Mouse (Mus musculus) limb, embryonic 14.5 days (tissue): ENCODE results near the gene Wnt9a. TPM values are rescaled to one million over a fixed set of nuclear protein-coding genes. Genes with fewer than 3 reads are reported as not detected.
A peak's percentile ranks its signal among the peaks of the same experiment; 100 is the strongest.

ENCODE experiments used
- ATAC-seq: fragments of 200-750 bp; cut with Nextera tagmentation; 2 replicates; pipeline ENCODE4 v1.8.0; 2017; ENCODE audit warnings: low read depth, moderate number of reproducible peaks, moderate TSS enrichment; ENCODE audit not compliant: low FRiP score
- DNase-seq: peaks from one replicate; pipeline ENCODE4 v3.0.0-alpha.2; 2015; ENCODE audit warnings: low spot score
- H3K27ac ChIP-seq: fragments of 300-500 bp; sonication (generic); replicated peaks from 2 replicates; pipeline ENCODE4 v1.5.1; 2014; ENCODE audit warnings: low read depth, mild to moderate bottlenecking, low read length, moderate library complexity, mixed read lengths
- H3K27me3 ChIP-seq: fragments of 300-500 bp; sonication (generic); 2 replicates; pipeline ENCODE4 v1.6.1; 2014; ENCODE audit warnings: low read length, mixed read lengths; ENCODE audit not compliant: control insufficient read depth, insufficient read depth
- H3K36me3 ChIP-seq: fragments of 300-500 bp; sonication (generic); 2 replicates; pipeline ENCODE4 v1.6.1; 2014; ENCODE audit warnings: mild to moderate bottlenecking, low read length, moderate library complexity, mixed read lengths; ENCODE audit not compliant: control insufficient read depth, insufficient read depth
- H3K4me1 ChIP-seq: fragments of 300-500 bp; sonication (generic); 2 replicates; pipeline ENCODE4 v1.6.1; 2014; ENCODE audit warnings: antibody characterized with exemption, low read length, mixed read lengths; ENCODE audit not compliant: control insufficient read depth, insufficient read depth
- H3K4me2 ChIP-seq: fragments of 300-500 bp; sonication (generic); replicated peaks from 2 replicates; pipeline ENCODE4 v1.6.1; 2014; ENCODE audit warnings: low read depth, mild to moderate bottlenecking, low read length, moderate library complexity; ENCODE audit not compliant: severe bottlenecking
- H3K4me3 ChIP-seq: fragments of 300-500 bp; sonication (generic); replicated peaks from 2 replicates; pipeline ENCODE4 v1.5.1; 2014; ENCODE audit warnings: low read length
- H3K9ac ChIP-seq: fragments of 300-500 bp; sonication (generic); 2 replicates; pipeline ENCODE4 v1.6.1; 2014; ENCODE audit warnings: mild to moderate bottlenecking, low read depth, low read length, moderate library complexity; ENCODE audit not compliant: severe bottlenecking
- H3K9me3 ChIP-seq: fragments of 300-500 bp; sonication (generic); 2 replicates; pipeline ENCODE4 v1.6.1; 2016; ENCODE audit warnings: low read length; ENCODE audit not compliant: control insufficient read depth
- POLR2A ChIP-seq: fragments of 200-500 bp; IDR thresholded peaks from 2 replicates; pipeline ENCODE4 v1.8.0; 2012; ENCODE audit warnings: inconsistent platforms, mild to moderate bottlenecking, moderate library complexity, borderline replicate concordance; ENCODE audit not compliant: insufficient read depth, insufficient read length; ENCODE audit errors: extremely low read depth
- WGBS: fragments of 180-500 bp; shearing (Covaris S2); extraction: QIAGEN DNeasy Blood & Tissue Kit; methylation state at CpG from one replicate; pipeline ENCODE4 v1.1.7; 2014; 5-methylcytosine and 5-hydroxymethylcytosine counted together
- polyA plus RNA-seq, 2 experiments: library from polyadenylated mRNA; depleted of rRNA in 1 of 2; stranded (reverse) in 1 of 2; unstranded in 1 of 2; fragments of >200 nt; fragmentation: Nextera tagmentation in 1 of 2; extraction: Ambion mirVana in 1 of 2; gene quantifications; 2 replicates each; pipeline versions ENCODE4 v1.2.1 to v1.2.3; 2012 to 2014

Wnt9a gene
- polyA plus RNA-seq (2012; rRNA removed) = 11.8 and 15.0 TPM in 2 replicates
- polyA plus RNA-seq (2014; fragmentation: Nextera tagmentation; extraction: Ambion mirVana) = 6.2 and 6.8 TPM in 2 replicates

DNA sequence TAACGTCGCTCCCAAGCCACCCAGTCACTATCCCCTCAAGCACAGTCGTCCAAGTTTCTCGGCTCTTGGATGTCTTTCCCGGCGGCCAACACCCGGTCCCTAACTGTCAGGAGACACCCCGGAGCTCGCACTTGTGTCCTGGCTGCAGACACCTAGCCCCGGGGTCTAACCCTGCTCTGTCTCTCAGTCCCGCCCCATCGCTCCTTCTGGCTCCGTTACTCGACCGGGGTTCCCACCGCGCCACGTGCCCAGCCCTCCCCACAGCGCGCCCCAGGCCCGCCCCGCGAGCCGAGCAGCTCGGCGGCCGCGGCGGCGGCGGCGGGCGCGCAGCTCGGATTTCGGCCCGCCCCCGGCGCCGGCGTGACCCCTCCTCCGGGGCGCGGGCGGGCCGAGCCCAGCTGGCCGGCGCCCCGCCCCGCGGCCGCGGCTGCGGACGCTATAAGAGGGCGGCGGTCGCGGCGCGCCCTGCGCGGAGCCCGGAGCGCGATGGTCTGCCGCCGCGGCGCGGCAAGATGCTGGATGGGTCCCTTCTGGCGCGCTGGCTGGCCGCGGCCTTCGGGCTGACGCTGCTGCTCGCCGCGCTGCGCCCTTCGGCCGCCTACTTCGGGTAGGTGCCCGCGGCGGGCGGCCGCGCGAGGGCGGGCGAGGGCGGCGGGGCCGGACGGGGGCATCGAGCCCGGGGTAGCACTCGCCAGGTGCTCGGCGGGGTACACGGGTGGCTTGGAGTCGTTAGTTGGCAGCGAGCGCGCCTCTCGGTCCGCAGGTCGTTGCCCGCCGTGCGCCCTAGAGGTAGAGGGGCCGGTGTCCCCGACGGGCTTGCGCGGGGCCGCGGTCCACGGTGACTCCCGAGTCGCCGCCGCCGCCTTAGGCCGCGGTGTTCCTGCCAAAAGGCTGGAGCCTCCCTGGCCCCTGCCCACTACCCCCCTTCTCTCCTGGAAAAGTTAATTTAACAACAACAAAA, at the start of gene Wnt9a:
TSS of gene Wnt9a (plus strand) at position 468 of the 961 bp plus-strand sequence.
- peak; percentile 87 for TF ChIP-seq POLR2A
- H3K4me3 ChIP-seq = peak within 1 kb of the TSS; percentile 75
- under 1% methylated on average over 123 of the region's 128 CpGs for WGBS
- DNase-seq (peak; percentile 74), ATAC-seq (peak; percentile 81)
- no peaks in the 10 kb centered on the region for H3K9me3 ChIP-seq
- H3K27me3 ChIP-seq = peaks cover 33% of the 10 kb centered on the region
- H3K36me3 ChIP-seq = no peaks in the 10 kb centered on the region
- peak within 1 kb of the TSS; percentile 72 for H3K9ac ChIP-seq
- peak within 1 kb of the TSS; percentile 90 for H3K4me2 ChIP-seq
- peaks cover 48% of the 10 kb centered on the region for H3K4me1 ChIP-seq
- H3K27ac ChIP-seq = peak within 1 kb of the TSS; percentile 75

DNA sequence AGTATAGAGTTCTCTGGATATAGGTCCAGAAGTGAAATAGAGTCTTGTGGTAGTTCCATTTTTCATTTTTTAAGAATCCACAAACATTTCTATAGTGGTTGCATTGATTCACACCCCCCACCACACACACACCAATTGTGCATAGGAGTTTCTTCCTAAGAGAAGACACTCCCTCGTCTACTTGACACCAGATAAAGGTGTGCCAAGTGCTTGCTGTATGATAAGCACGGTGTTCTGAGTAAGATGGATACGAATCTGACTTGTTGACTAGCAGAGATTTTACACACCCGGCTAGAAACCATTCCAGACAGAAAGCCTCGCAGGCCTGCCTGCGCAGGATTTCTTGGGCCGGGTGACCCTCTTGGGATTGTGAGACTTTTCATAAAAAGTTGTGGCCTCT, 47.1 kb upstream of the Wnt9a start:
- Histone ChIP-seq H3K4me3 (no peak overlapping the region), H3K9ac (no peak overlapping the region), H3K36me3 (no peaks in the 10 kb centered on the region), H3K27ac (no peak overlapping the region), H3K4me1 (peaks cover 3% of the 10 kb centered on the region), H3K27me3 (peaks cover 3% of the 10 kb centered on the region; the same call in 1 of the 2 replicates), H3K4me2 (no peak overlapping the region), H3K9me3 (no peaks in the 10 kb centered on the region)
- WGBS = 85% methylated on average over 7 of the region's 7 CpGs
- DNase-seq = no peak
- ATAC-seq = no peak
- TF ChIP-seq POLR2A = no peak

DNA sequence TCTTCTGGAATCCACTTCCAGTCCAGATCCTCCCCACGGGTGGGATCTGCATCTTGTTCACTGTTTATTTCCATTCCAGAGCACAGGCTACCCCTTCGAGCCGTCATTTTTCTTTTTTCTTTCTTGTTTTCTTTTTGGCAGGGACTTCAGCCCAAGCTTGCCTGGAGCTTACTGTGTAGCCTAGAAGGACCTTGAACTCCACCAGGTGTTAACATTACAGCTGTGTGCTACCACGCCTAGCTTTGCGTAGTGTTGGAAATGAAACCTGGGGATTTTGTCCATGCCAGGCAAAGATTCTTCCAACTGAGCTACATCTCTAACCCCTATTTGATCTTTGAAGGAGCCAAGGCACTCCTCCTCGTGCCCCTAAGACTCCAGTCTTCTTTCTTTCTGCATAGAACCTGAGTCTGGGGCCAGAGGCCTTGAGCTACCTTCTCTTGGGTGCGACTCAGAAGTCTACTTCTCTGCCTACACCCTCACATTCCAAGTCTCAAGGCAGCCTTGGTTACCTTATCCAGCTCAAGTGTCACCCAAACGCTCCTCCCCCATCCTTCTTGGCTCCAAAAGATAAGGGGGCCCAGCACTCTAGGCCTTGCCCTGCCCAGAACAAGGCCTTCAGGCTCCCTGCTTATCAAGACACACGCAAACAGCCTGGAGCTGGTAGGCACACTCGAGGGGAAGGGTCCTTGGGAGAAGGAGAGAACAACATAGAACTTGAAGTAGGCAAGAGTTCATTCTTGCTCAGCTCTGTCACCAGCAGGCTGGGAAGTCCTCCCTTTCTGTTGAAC, 45.8 kb upstream of the Wnt9a start:
- no peaks in the 10 kb centered on the region for H3K9me3 ChIP-seq
- H3K9ac ChIP-seq = no peak overlapping the region
- no peak overlapping the region for H3K27ac ChIP-seq
- no peak for DNase-seq
- peaks cover 13% of the 10 kb centered on the region; the same call in 1 of the 2 replicates for H3K27me3 ChIP-seq
- no peak for TF ChIP-seq POLR2A
- ATAC-seq = no peak
- H3K4me1 ChIP-seq = peaks cover 3% of the 10 kb centered on the region
- no peak overlapping the region for H3K4me2 ChIP-seq
- WGBS = 75% methylated on average over 10 of the region's 10 CpGs
- H3K4me3 ChIP-seq = no peak overlapping the region
- no peaks in the 10 kb centered on the region for H3K36me3 ChIP-seq

DNA sequence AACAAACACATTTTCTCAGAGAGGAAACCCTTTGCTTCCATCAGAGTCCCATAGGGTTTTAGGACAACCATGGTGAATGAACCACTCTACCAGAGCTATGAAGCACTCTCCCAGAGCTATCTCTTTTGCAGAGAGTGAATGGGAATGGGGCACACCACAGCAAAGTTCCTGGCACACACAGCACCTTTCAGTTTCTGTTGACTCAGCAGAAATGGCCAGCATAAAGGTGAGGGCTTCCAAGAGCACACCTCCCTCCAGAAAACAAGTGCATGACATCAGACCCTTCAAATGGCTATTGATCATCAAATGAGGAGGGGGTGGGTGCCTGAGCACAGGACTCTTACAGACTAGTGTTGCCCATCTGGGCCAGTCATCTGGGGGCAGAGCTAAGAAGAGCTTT, 44.4 kb upstream of the Wnt9a start:
- Histone ChIP-seq H3K9me3 (no peaks in the 10 kb centered on the region), H3K4me1 (peaks cover 3% of the 10 kb centered on the region), H3K36me3 (no peaks in the 10 kb centered on the region), H3K27me3 (peaks cover 13% of the 10 kb centered on the region; the same call in 1 of the 2 replicates), H3K27ac (no peak overlapping the region), H3K4me2 (no peak overlapping the region), H3K4me3 (no peak overlapping the region), H3K9ac (no peak overlapping the region)
- TF ChIP-seq POLR2A = no peak
- DNase-seq = no peak
- ATAC-seq = no peak
